Mouse (Mus musculus): ENCODE results near the gene Olfr12. TPM values are rescaled to one million over a fixed set of nuclear protein-coding genes. Genes with fewer than 3 reads are reported as not detected.

Gene Olfr12
- 0.09 TPM in 1 of 2 replicates, not detected in the other for polyA plus RNA-seq (2014; fragmentation: Nextera tagmentation; extraction: Ambion mirVana)

DNA sequence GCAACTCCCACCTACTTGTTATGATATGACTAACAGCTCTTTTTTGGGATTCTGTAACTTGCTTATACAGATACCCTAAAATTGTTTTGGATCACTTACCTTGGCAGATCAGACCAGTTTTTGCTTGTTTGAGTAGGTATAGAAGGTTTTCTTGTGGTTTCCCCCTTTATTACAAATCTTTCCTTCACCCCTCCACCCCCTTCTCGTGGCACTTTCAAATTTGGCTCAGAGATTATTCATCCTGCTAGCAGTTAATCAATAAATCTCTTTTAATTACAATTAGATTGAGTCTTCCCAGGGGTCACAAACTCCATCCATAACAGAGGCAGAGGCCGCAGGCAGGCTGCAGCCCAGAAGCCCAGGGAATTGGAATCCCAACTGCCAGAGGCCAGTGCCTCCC is at the start of gene Olfr12:
Gene Olfr12 (plus strand): TSS at position 301 of the 400 bp plus-strand sequence.
- Histone ChIP-seq H3K27me3 (ENCODE audit: control insufficient read depth, insufficient read depth, low read length) (no peaks in the 10 kb centered on the region), H3K9ac (ENCODE audit: low read depth, low read length) (no peak within 1 kb of the TSS), H3K4me3 (ENCODE audit: low read depth, low read length) (no peak within 1 kb of the TSS), H3K4me2 (replicated peaks; ENCODE audit: low read depth, low read length) (no peak within 1 kb of the TSS), H3K27ac (ENCODE audit: low read depth, low read length) (no peak within 1 kb of the TSS), H3K4me1 (replicated peaks; ENCODE audit: control insufficient read depth, insufficient read depth, low read length) (0 out of 2 replicates have a peak, but pooled peaks cover 2% of the 10 kb centered on the region), H3K36me3 (ENCODE audit: control insufficient read depth, insufficient read depth, low read length) (no peaks in the 10 kb centered on the region), H3K9me3 (ENCODE audit: control insufficient read depth, low read length) (no peaks in the 10 kb centered on the region)
- DNase-seq (ENCODE audit: low spot score) (no peak), ATAC-seq (ENCODE audit: low FRiP score) (no peak)
- 54% methylated on average over 2 of the region's 2 CpGs for WGBS

DNA sequence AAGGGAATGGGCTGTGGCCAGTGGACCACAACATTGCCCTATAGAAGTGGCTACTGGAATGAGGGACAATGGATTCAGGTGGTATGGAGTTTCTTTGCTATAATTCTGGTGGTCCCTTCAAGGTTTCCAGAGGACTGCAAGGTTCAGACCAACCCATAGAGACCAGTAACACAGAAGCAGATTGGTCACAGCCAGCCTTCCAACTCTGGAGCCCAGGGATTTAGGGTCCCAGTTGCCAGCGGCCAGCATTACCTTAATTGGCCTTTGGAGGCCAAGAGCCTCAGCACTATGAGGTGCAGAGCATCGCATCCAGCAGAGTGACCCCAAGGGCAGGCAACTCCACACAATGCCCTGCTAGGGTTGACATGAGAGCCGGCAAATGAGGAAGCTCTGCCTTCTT is 46.6 kb upstream of the Olfr12 start, which contains the start of gene Olfr1413:
Gene Olfr1413 (plus strand): TSS at position 301 of the 400 bp plus-strand sequence.
- H3K27ac ChIP-seq (ENCODE audit: low read depth, low read length) = no peak within 1 kb of the TSS
- H3K9me3 ChIP-seq (ENCODE audit: control insufficient read depth, low read length) = no peaks in the 10 kb centered on the region
- WGBS = 90% methylated on average over 3 of the region's 3 CpGs
- ATAC-seq (ENCODE audit: low FRiP score) = no peak
- H3K9ac ChIP-seq (ENCODE audit: low read depth, low read length) = no peak within 1 kb of the TSS
- H3K36me3 ChIP-seq (ENCODE audit: control insufficient read depth, insufficient read depth, low read length) = no peaks in the 10 kb centered on the region
- DNase-seq (ENCODE audit: low spot score) = no peak
- no peaks in the 10 kb centered on the region for H3K27me3 ChIP-seq (ENCODE audit: control insufficient read depth, insufficient read depth, low read length)
- H3K4me3 ChIP-seq (ENCODE audit: low read depth, low read length) = no peak within 1 kb of the TSS
- H3K4me1 ChIP-seq (replicated peaks; ENCODE audit: control insufficient read depth, insufficient read depth, low read length) = no peaks in the 10 kb centered on the region
- no peak within 1 kb of the TSS for H3K4me2 ChIP-seq (replicated peaks; ENCODE audit: low read depth, low read length)

DNA sequence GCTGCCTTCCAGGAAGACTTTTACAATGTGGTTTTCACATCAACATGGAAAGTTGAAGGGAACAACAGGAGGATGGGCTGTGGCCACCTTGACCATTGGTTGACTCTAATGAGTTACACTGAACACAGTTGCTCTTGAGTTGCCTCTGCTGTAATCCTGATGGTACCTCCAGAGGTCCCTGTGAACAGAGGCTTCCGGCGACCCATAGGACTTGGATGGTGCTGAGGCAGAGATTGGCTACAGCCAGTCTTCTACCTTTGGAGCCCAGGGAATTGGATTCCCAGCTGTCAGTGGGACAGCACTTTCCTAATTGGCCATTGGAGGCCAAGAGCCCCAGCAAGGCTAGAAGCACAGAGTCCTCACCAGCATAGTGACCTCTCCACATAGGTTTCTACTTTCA is 32.1 kb upstream of the Olfr12 start, which contains the start of gene Olfr1412:
Gene Olfr1412 (plus strand): TSS at position 301 of the 400 bp plus-strand sequence.
- no peak within 1 kb of the TSS for H3K4me3 ChIP-seq (ENCODE audit: low read depth, low read length)
- no peak within 1 kb of the TSS for H3K9ac ChIP-seq (ENCODE audit: low read depth, low read length)
- no peaks in the 10 kb centered on the region for H3K27me3 ChIP-seq (ENCODE audit: control insufficient read depth, insufficient read depth, low read length)
- ATAC-seq (ENCODE audit: low FRiP score) (no peak), DNase-seq (ENCODE audit: low spot score) (no peak)
- no peaks in the 10 kb centered on the region for H3K4me1 ChIP-seq (replicated peaks; ENCODE audit: control insufficient read depth, insufficient read depth, low read length)
- no peak within 1 kb of the TSS for H3K27ac ChIP-seq (ENCODE audit: low read depth, low read length)
- no peaks in the 10 kb centered on the region for H3K36me3 ChIP-seq (ENCODE audit: control insufficient read depth, insufficient read depth, low read length)
- H3K9me3 ChIP-seq (ENCODE audit: control insufficient read depth, low read length) = no peaks in the 10 kb centered on the region
- 79% methylated on average over 2 of the region's 2 CpGs for WGBS
- no peak within 1 kb of the TSS for H3K4me2 ChIP-seq (replicated peaks; ENCODE audit: low read depth, low read length)

DNA sequence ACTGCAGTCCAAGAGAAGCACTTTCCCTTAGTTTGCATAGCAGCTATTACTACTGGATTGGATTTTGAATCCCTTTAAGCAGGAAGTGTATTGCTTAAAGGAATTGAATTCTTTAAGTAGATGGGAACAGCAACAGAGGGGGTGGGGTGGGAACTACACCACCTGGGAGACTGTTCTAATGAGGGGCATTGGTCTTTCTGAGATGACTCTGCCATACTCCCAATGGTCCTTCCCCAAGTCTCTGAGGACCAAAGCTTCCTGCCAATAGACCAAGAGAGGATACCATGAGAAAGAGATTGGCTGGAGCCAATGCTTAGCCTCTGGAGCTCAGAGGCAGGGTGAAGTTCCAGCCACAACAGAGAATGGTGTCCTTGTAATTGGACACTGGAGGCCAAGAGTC is 23.5 kb upstream of the Olfr12 start, which contains the start of gene Olfr1411:
Gene Olfr1411 (plus strand): TSS at position 301 of the 400 bp plus-strand sequence.
- DNase-seq (ENCODE audit: low spot score) = no peak

DNA sequence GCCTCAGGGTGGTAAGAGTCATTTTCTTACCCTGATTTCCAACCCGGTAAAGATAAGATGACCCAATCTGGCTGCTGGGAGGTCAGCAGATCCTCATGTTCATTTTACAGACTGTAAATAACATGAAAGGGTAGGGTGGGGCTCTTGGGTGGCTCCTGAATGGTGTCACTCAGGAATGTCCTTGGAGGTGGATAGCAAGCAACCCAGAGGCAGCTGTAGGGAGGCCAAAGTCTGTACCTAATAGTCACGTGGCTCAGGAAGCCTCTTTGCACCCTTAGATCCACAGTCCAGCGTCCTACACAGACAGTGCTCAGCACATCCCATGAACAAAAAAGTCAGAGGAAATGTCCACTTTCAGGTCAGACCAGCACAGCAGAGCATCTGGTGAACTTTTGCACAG is 21.6 kb upstream of the Olfr12 start:
- H3K9ac ChIP-seq (ENCODE audit: low read depth, low read length) = no peak overlapping the region
- no peaks in the 10 kb centered on the region for H3K9me3 ChIP-seq (ENCODE audit: control insufficient read depth, low read length)
- H3K4me2 ChIP-seq (replicated peaks; ENCODE audit: low read depth, low read length) = no peak overlapping the region
- no peaks in the 10 kb centered on the region for H3K4me1 ChIP-seq (replicated peaks; ENCODE audit: control insufficient read depth, insufficient read depth, low read length)
- WGBS = 89% methylated on average over 3 of the region's 3 CpGs
- H3K36me3 ChIP-seq (ENCODE audit: control insufficient read depth, insufficient read depth, low read length) = no peaks in the 10 kb centered on the region
- ATAC-seq (ENCODE audit: low FRiP score) (no peak), DNase-seq (ENCODE audit: low spot score) (no peak)
- no peaks in the 10 kb centered on the region for H3K27me3 ChIP-seq (ENCODE audit: control insufficient read depth, insufficient read depth, low read length)
- no peak overlapping the region for H3K27ac ChIP-seq (ENCODE audit: low read depth, low read length)
- no peak overlapping the region for H3K4me3 ChIP-seq (ENCODE audit: low read depth, low read length)

More for the DNA sequence above, 23.5 kb upstream of the Olfr12 start, which contains the start of gene Olfr1411:
- H3K4me2 ChIP-seq (replicated peaks; ENCODE audit: low read depth, low read length) = no peak within 1 kb of the TSS
- H3K36me3 ChIP-seq (ENCODE audit: control insufficient read depth, insufficient read depth, low read length) = no peaks in the 10 kb centered on the region
- H3K4me3 ChIP-seq (ENCODE audit: low read depth, low read length) = no peak within 1 kb of the TSS
- H3K9me3 ChIP-seq (ENCODE audit: control insufficient read depth, low read length) = no peaks in the 10 kb centered on the region
- ATAC-seq (ENCODE audit: low FRiP score) = no peak
- no peaks in the 10 kb centered on the region for H3K4me1 ChIP-seq (replicated peaks; ENCODE audit: control insufficient read depth, insufficient read depth, low read length)
- H3K27ac ChIP-seq (ENCODE audit: low read depth, low read length) = no peak within 1 kb of the TSS
- no peaks in the 10 kb centered on the region for H3K27me3 ChIP-seq (ENCODE audit: control insufficient read depth, insufficient read depth, low read length)
- H3K9ac ChIP-seq (ENCODE audit: low read depth, low read length) = no peak within 1 kb of the TSS

DNA sequence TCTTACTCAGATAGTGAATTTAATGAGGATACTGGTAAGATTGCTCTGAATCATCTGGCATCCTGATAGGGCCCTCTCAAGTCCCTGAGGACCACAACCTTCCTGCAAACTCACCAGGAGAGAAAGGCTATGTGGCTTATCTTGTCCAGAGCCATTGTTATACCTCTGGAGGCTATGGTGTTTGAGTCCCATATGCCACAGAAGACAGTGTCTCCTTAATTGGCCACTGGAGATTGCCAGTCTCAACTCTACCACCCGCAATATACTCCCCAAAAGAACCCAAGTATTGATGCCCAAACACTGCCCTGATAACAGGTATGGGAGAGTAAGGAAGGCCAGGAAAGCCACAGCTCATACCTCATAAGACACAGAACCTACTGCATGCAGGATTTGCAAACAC is 12.1 kb upstream of the Olfr12 start, which contains the start of gene Olfr1410:
Gene Olfr1410 (plus strand): TSS at position 301 of the 400 bp plus-strand sequence.
- no peaks in the 10 kb centered on the region for H3K4me1 ChIP-seq (replicated peaks; ENCODE audit: control insufficient read depth, insufficient read depth, low read length)
- no peak within 1 kb of the TSS for H3K4me2 ChIP-seq (replicated peaks; ENCODE audit: low read depth, low read length)
- H3K9ac ChIP-seq (ENCODE audit: low read depth, low read length) = no peak within 1 kb of the TSS
- DNase-seq (ENCODE audit: low spot score) (no peak), ATAC-seq (ENCODE audit: low FRiP score) (no peak)
- no peaks in the 10 kb centered on the region for H3K27me3 ChIP-seq (ENCODE audit: control insufficient read depth, insufficient read depth, low read length)
- H3K36me3 ChIP-seq (ENCODE audit: control insufficient read depth, insufficient read depth, low read length) = no peaks in the 10 kb centered on the region
- H3K9me3 ChIP-seq (ENCODE audit: control insufficient read depth, low read length) = no peaks in the 10 kb centered on the region
- no peak within 1 kb of the TSS for H3K4me3 ChIP-seq (ENCODE audit: low read depth, low read length)
- WGBS = 79% methylated on average over 1 of the region's 1 CpGs
- no peak within 1 kb of the TSS for H3K27ac ChIP-seq (ENCODE audit: low read depth, low read length)

DNA sequence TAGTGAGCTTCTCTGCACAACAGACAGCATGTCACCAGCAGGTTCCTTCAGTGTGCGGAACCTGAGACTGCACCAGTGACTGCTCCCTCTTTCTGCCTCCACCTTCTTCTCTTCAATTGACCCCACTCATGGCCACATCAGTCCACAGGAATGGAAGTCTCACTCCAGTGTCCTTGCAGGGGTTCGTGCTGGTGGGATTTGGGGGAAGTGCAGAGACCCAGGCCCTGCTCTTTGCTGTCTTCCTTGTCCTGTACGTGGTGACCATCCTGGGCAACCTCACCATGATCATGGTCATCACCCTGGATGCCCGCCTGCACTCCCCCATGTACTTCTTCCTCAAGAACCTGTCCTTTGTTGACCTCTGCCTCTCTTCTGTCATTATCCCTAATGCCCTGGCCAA is 9.9 kb upstream of the Olfr12 start:
- no peak for DNase-seq (ENCODE audit: low spot score)
- H3K4me3 ChIP-seq (ENCODE audit: low read depth, low read length) = no peak overlapping the region
- ATAC-seq (ENCODE audit: low FRiP score) = no peak
- H3K9ac ChIP-seq (ENCODE audit: low read depth, low read length) = no peak overlapping the region
- 77% methylated on average over 4 of the region's 4 CpGs for WGBS
- H3K9me3 ChIP-seq (ENCODE audit: control insufficient read depth, low read length) = no peaks in the 10 kb centered on the region
- H3K36me3 ChIP-seq (ENCODE audit: control insufficient read depth, insufficient read depth, low read length) = no peaks in the 10 kb centered on the region
- no peaks in the 10 kb centered on the region for H3K27me3 ChIP-seq (ENCODE audit: control insufficient read depth, insufficient read depth, low read length)
- no peak overlapping the region for H3K4me2 ChIP-seq (replicated peaks; ENCODE audit: low read depth, low read length)
- no peaks in the 10 kb centered on the region for H3K4me1 ChIP-seq (replicated peaks; ENCODE audit: control insufficient read depth, insufficient read depth, low read length)
- H3K27ac ChIP-seq (ENCODE audit: low read depth, low read length) = no peak overlapping the region

DNA sequence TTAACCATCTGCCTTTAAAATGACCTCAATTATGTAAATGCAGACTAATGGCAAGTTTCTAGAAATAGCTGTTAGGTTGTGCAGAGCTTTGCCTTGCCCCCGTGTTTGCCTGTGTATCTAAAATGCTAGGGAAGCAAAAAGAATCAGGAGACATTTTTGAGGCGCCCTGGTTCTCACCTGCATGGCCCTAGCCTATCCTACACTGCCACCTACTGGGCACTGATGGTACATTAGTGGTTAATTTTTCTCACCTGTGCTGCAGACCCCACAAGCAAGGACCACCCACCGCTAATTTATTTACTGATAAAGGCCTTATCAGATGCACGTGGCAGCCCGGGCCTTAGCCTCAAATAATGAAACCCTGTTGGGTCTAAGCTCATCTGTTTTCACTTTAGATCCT is 6.6 kb upstream of the Olfr12 start:
- WGBS = 12% methylated on average over 5 of the region's 5 CpGs
- ATAC-seq (ENCODE audit: low FRiP score) = no peak
- no peaks in the 10 kb centered on the region for H3K4me1 ChIP-seq (replicated peaks; ENCODE audit: control insufficient read depth, insufficient read depth, low read length)

DNA sequence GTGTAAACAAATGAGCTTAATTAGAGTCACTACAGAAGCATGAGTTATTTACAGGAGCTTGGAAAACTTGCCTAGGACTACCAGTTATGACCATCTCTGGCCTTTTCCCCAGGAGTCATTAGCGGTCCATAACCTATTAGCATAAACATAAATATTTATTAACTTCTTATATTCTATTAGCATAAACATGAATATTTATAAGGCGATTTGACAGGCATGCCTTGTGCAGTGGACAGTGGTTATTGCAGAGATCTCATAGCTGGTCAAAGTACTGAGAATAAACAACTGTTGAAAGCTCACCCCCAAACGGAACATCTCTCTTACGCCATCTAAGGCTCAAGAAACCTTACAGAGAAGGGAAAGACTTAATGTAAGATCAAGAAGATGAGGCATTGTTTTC is 4.4 kb upstream of the Olfr12 start:
- Histone ChIP-seq H3K9me3 (ENCODE audit: control insufficient read depth, low read length) (no peaks in the 10 kb centered on the region), H3K4me1 (replicated peaks; ENCODE audit: control insufficient read depth, insufficient read depth, low read length) (0 out of 2 replicates have a peak, but pooled peaks cover 2% of the 10 kb centered on the region), H3K27ac (ENCODE audit: low read depth, low read length) (no peak overlapping the region), H3K9ac (ENCODE audit: low read depth, low read length) (no peak overlapping the region), H3K4me3 (ENCODE audit: low read depth, low read length) (no peak overlapping the region), H3K36me3 (ENCODE audit: control insufficient read depth, insufficient read depth, low read length) (no peaks in the 10 kb centered on the region), H3K4me2 (replicated peaks; ENCODE audit: low read depth, low read length) (no peak overlapping the region), H3K27me3 (ENCODE audit: control insufficient read depth, insufficient read depth, low read length) (no peaks in the 10 kb centered on the region)
- 40% methylated on average over 4 of the region's 4 CpGs for WGBS
- DNase-seq (ENCODE audit: low spot score) (peak; percentile 4), ATAC-seq (ENCODE audit: low FRiP score) (peak; percentile 40; the same call in 1 of the 2 replicates)

More for the DNA sequence above, 6.6 kb upstream of the Olfr12 start:
- Histone ChIP-seq H3K27ac (ENCODE audit: low read depth, low read length) (no peak overlapping the region), H3K9ac (ENCODE audit: low read depth, low read length) (no peak overlapping the region), H3K4me3 (ENCODE audit: low read depth, low read length) (no peak overlapping the region), H3K9me3 (ENCODE audit: control insufficient read depth, low read length) (no peaks in the 10 kb centered on the region), H3K36me3 (ENCODE audit: control insufficient read depth, insufficient read depth, low read length) (no peaks in the 10 kb centered on the region), H3K4me2 (replicated peaks; ENCODE audit: low read depth, low read length) (no peak overlapping the region), H3K27me3 (ENCODE audit: control insufficient read depth, insufficient read depth, low read length) (no peaks in the 10 kb centered on the region)
- DNase-seq (ENCODE audit: low spot score) = peak; percentile 73
